Mouse (Mus musculus) WW6 (cell line): ENCODE data around the gene Gm572.

ENCODE experiments used
- DNase-seq: peaks from one replicate; pipeline ENCODE4 v3.0.0-alpha.2; 2013; ENCODE audit warnings: low read depth, low spot score

Gene Gm572

GRCm38 (mm10) chr4:148643291-148644156 is at the start of gene Gm572:
Gm572 (plus strand) TSS chr4:148643317.
- DNase-seq, result no peak

- no peak for DNase-seq
These were observed 49.1 kb upstream of the Gm572 start for GRCm38 (mm10) chr4:148593996-148594395.

GRCm38 (mm10) chr4:148595916-148596315 is 47.2 kb upstream of the Gm572 start:
- DNase-seq, result no peak

GRCm38 (mm10) chr4:148596731-148597130 is 46.4 kb upstream of the Gm572 start:
- DNase-seq, result no peak

GRCm38 (mm10) chr4:148598826-148599225 is 44.3 kb upstream of the Gm572 start:
- DNase-seq, result no peak

- no peak for DNase-seq
These were observed 42.8 kb upstream of the Gm572 start for GRCm38 (mm10) chr4:148600316-148600715.

- no peak for DNase-seq
These were observed 41.2 kb upstream of the Gm572 start for GRCm38 (mm10) chr4:148601871-148602270.

GRCm38 (mm10) chr4:148602357-148603120 is 40.6 kb upstream of the Gm572 start, which contains the start of gene Masp2:
Masp2 (plus strand) TSS chr4:148602554.
- no peak for DNase-seq

- peak; percentile 50 for DNase-seq
These were observed 39.6 kb upstream of the Gm572 start for GRCm38 (mm10) chr4:148603376-148604139.

- no peak for DNase-seq
These were observed 39.0 kb upstream of the Gm572 start for GRCm38 (mm10) chr4:148604141-148604540.

GRCm38 (mm10) chr4:148604541-148605165 is 38.5 kb upstream of the Gm572 start:
- peak; percentile 60 for DNase-seq

GRCm38 (mm10) chr4:148607758-148608157 is 35.4 kb upstream of the Gm572 start:
- no peak for DNase-seq

GRCm38 (mm10) chr4:148609805-148610204 is 33.3 kb upstream of the Gm572 start:
- no peak for DNase-seq

GRCm38 (mm10) chr4:148610631-148611364 is 32.3 kb upstream of the Gm572 start:
- no peak for DNase-seq

- DNase-seq, result no peak
These were observed 30.6 kb upstream of the Gm572 start for GRCm38 (mm10) chr4:148612557-148612956.

- DNase-seq, result no peak
These were observed 29.4 kb upstream of the Gm572 start for GRCm38 (mm10) chr4:148613738-148614137.

GRCm38 (mm10) chr4:148619805-148620204 is 23.3 kb upstream of the Gm572 start:
- no peak for DNase-seq

- no peak for DNase-seq
These were observed 22.4 kb upstream of the Gm572 start for GRCm38 (mm10) chr4:148620718-148621117.

GRCm38 (mm10) chr4:148622485-148622884 is 20.6 kb upstream of the Gm572 start:
- DNase-seq, result no peak

- no peak for DNase-seq
These were observed 19.5 kb upstream of the Gm572 start for GRCm38 (mm10) chr4:148623609-148624008.

- DNase-seq, result no peak
These were observed 18.1 kb upstream of the Gm572 start for GRCm38 (mm10) chr4:148625010-148625409.
